Mouse (Mus musculus) intestine, embryonic 14.5 days (tissue): ENCODE measurements at regions not wholly inside any gene's neighbourhood (a gene's known extent, or its start where the extent isn't known, plus 50 kb on each side); places are given as distances from the start of the nearest gene placed in this dataset.

Experiments
- ATAC-seq: fragments of 200-750 bp; cut with Nextera tagmentation; replicated peaks from 2 replicates; pipeline ENCODE4 v1.8.0; 2017; ENCODE audit warnings: low read depth, moderate number of reproducible peaks, moderate TSS enrichment, moderate library complexity; ENCODE audit not compliant: low FRiP score, low TSS enrichment
- DNase-seq: peaks from one replicate; pipeline ENCODE4 v3.0.0-alpha.2; 2018; ENCODE audit warnings: low spot score
- H3K27ac ChIP-seq: fragments of 300-500 bp; sonication (generic); 2 replicates; pipeline ENCODE4 v1.5.1; 2014; ENCODE audit warnings: low read depth, mild to moderate bottlenecking, control low read depth
- H3K27me3 ChIP-seq: fragments of 300-500 bp; sonication (generic); replicated peaks from 2 replicates; pipeline ENCODE4 v1.6.1; 2014; ENCODE audit warnings: low read length, control low read depth; ENCODE audit not compliant: control insufficient read depth, insufficient read depth
- H3K36me3 ChIP-seq: fragments of 300-500 bp; sonication (generic); 2 replicates; pipeline ENCODE4 v1.6.1; 2014; ENCODE audit warnings: low read length, control low read depth; ENCODE audit not compliant: control insufficient read depth, insufficient read depth
- H3K4me1 ChIP-seq: fragments of 300-500 bp; sonication (generic); replicated peaks from 2 replicates; pipeline ENCODE4 v1.6.1; 2014; ENCODE audit warnings: low read length, control low read depth, mixed read lengths; ENCODE audit not compliant: control insufficient read depth, insufficient read depth
- H3K4me2 ChIP-seq: fragments of 300-500 bp; sonication (generic); 2 replicates; pipeline ENCODE4 v1.6.1; 2014; ENCODE audit warnings: low read length
- H3K4me3 ChIP-seq: fragments of 300-500 bp; sonication (generic); 2 replicates; pipeline ENCODE4 v1.5.1; 2014; ENCODE audit warnings: low read depth, low read length, control low read depth, mixed read lengths
- H3K9ac ChIP-seq: fragments of 300-500 bp; sonication (generic); 2 replicates; pipeline ENCODE4 v1.6.1; 2014; ENCODE audit warnings: mild to moderate bottlenecking, low read length
- H3K9me3 ChIP-seq: fragments of 300-500 bp; sonication (generic); 2 replicates; pipeline ENCODE4 v1.6.1; 2016; ENCODE audit warnings: low read length, control low read depth; ENCODE audit not compliant: control insufficient read depth
- WGBS: fragments of 180-500 bp; shearing (Covaris S2); extraction: QIAGEN DNeasy Blood & Tissue Kit; methylation state at CpG from one replicate; pipeline ENCODE4 v1.1.7; 2014; 5-methylcytosine and 5-hydroxymethylcytosine counted together

GRCm38 (mm10) chr8:10910954-10911353 lies 97.3 kb downstream of the Irs2 start:
- H3K27ac ChIP-seq: no peak overlapping the region
- no peaks in the 10 kb centered on the region for H3K27me3 ChIP-seq
- WGBS: 82% methylated on average over 6 of the region's 6 CpGs
- no peaks in the 10 kb centered on the region for H3K36me3 ChIP-seq
- peaks cover 4% of the 10 kb centered on the region; the same call in 1 of the 2 replicates for H3K4me1 ChIP-seq
- no peak overlapping the region for H3K4me2 ChIP-seq
- H3K9me3 ChIP-seq: no peaks in the 10 kb centered on the region
- ATAC-seq (no peak), DNase-seq (no peak)
- H3K4me3 ChIP-seq: no peak overlapping the region
- H3K9ac ChIP-seq: no peak overlapping the region

DNA sequence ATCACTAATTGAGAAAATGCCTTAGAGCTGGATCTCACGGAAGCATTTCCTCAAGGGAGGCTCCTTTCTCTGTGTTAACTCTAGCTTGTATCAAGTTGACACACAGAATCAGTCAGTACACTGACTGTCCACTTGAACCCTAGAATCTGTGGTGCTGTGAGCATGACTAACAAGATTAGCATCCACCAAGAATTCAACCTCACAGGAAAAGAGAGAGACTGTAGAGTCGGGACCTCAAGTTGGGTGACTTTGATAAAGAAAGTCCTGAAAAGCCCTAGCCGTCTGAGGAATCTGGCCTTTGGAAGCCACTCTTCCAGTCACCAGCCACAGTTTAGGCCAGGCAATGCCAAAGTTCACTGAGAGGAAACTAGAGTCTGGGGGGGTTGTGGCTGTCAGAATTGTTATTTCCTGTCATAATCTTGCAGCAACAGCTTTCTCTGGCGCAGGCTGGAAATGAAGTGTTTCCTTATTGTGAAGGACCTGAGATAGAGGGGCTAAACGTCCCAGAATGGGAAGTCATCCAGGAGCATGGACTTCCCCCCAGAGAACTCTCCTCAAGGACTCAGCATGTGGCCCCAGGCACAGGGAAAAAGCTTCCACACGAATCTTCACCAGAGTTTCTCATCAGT lies 97.9 kb downstream of the Irs2 start:
- no peak overlapping the region for H3K9ac ChIP-seq
- no peak overlapping the region for H3K27ac ChIP-seq
- ATAC-seq (no peak), DNase-seq (peak; percentile 51)
- H3K36me3 ChIP-seq: no peaks in the 10 kb centered on the region
- no peaks in the 10 kb centered on the region for H3K27me3 ChIP-seq
- WGBS: 28% methylated on average over 6 of the region's 6 CpGs
- no peak overlapping the region for H3K4me3 ChIP-seq
- H3K4me1 ChIP-seq: peaks cover 4% of the 10 kb centered on the region; the same call in 1 of the 2 replicates
- no peaks in the 10 kb centered on the region for H3K9me3 ChIP-seq
- H3K4me2 ChIP-seq: no peak overlapping the region

- H3K9ac ChIP-seq: no peak overlapping the region
- no peak overlapping the region for H3K27ac ChIP-seq
- no peaks in the 10 kb centered on the region for H3K9me3 ChIP-seq
- peak; percentile 43 for DNase-seq
- no peaks in the 10 kb centered on the region for H3K36me3 ChIP-seq
- H3K4me1 ChIP-seq: peaks cover 4% of the 10 kb centered on the region; the same call in 1 of the 2 replicates
- H3K4me3 ChIP-seq: no peak overlapping the region
- H3K4me2 ChIP-seq: no peak overlapping the region
- no peak for ATAC-seq
- 84% methylated on average over 6 of the region's 6 CpGs for WGBS
- H3K27me3 ChIP-seq: no peaks in the 10 kb centered on the region
Observed at GRCm38 (mm10) chr8:10909155-10909554, 99.1 kb downstream of the Irs2 start.

- Histone ChIP-seq H3K4me2 (no peak overlapping the region), H3K36me3 (no peaks in the 10 kb centered on the region), H3K27ac (no peak overlapping the region), H3K4me3 (no peak overlapping the region), H3K27me3 (no peaks in the 10 kb centered on the region), H3K4me1 (peaks cover 4% of the 10 kb centered on the region; the same call in 1 of the 2 replicates), H3K9ac (no peak overlapping the region), H3K9me3 (no peaks in the 10 kb centered on the region)
- ATAC-seq (no peak), DNase-seq (peak; percentile 44)
- 42% methylated on average over 6 of the region's 6 CpGs for WGBS
Observed at GRCm38 (mm10) chr8:10906353-10906752, 101.9 kb downstream of the Irs2 start.

- 80% methylated on average over 5 of the region's 5 CpGs for WGBS
- Histone ChIP-seq H3K9ac (no peak overlapping the region), H3K27me3 (no peaks in the 10 kb centered on the region), H3K4me3 (no peak overlapping the region), H3K4me2 (no peak overlapping the region), H3K27ac (no peak overlapping the region), H3K36me3 (no peaks in the 10 kb centered on the region), H3K9me3 (no peaks in the 10 kb centered on the region), H3K4me1 (peaks cover 2% of the 10 kb centered on the region; the same call in 1 of the 2 replicates)
- DNase-seq (no peak), ATAC-seq (no peak)
Observed at GRCm38 (mm10) chr8:10905761-10906160, 102.5 kb downstream of the Irs2 start.

- ATAC-seq (no peak), DNase-seq (peak; percentile 41)
- Histone ChIP-seq H3K36me3 (no peaks in the 10 kb centered on the region), H3K9ac (no peak overlapping the region), H3K9me3 (no peaks in the 10 kb centered on the region), H3K27ac (no peak overlapping the region), H3K4me2 (no peak overlapping the region), H3K4me3 (no peak overlapping the region), H3K27me3 (no peaks in the 10 kb centered on the region), H3K4me1 (peaks cover 12% of the 10 kb centered on the region)
- WGBS: 74% methylated on average over 2 of the region's 2 CpGs
Observed at GRCm38 (mm10) chr8:10903957-10904356, 104.3 kb downstream of the Irs2 start.

GRCm38 (mm10) chr8:10901954-10902353 lies 106.3 kb downstream of the Irs2 start:
- no peak overlapping the region for H3K4me3 ChIP-seq
- no peaks in the 10 kb centered on the region for H3K9me3 ChIP-seq
- H3K9ac ChIP-seq: no peak overlapping the region
- peaks cover 14% of the 10 kb centered on the region for H3K4me1 ChIP-seq
- ATAC-seq (no peak), DNase-seq (no peak)
- 90% methylated on average over 4 of the region's 4 CpGs for WGBS
- H3K27me3 ChIP-seq: no peaks in the 10 kb centered on the region
- no peak overlapping the region for H3K27ac ChIP-seq
- H3K4me2 ChIP-seq: no peak overlapping the region
- no peaks in the 10 kb centered on the region for H3K36me3 ChIP-seq

DNA sequence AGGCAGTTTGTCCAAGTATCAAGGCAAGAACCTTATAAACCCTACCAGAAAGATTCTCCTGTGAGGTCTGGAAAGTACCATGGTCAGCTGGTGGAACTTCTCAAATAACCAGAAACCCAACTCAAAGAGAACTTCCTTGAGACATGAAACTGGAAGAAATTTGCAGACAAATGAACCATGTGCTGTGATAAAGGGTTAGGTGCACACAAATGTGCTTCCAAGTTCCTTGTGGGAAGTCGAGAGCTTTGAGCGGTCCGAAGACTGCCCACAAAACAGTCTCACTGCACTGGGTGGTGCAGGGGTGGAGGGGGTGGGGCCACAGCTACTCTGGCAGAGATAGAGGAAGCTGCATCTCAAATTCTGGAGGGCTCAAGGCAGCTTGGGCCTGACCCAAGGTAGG lies 107.2 kb downstream of the Irs2 start:
- no peak for ATAC-seq
- H3K36me3 ChIP-seq: no peaks in the 10 kb centered on the region
- H3K27me3 ChIP-seq: no peaks in the 10 kb centered on the region
- no peak overlapping the region for H3K4me3 ChIP-seq
- no peaks in the 10 kb centered on the region for H3K9me3 ChIP-seq
- DNase-seq: peak; percentile 45
- H3K9ac ChIP-seq: no peak overlapping the region
- 70% methylated on average over 3 of the region's 3 CpGs for WGBS
- no peak overlapping the region for H3K27ac ChIP-seq
- peaks cover 14% of the 10 kb centered on the region for H3K4me1 ChIP-seq
- H3K4me2 ChIP-seq: no peak overlapping the region

GRCm38 (mm10) chr8:10899581-10900155 lies 108.6 kb downstream of the Irs2 start:
- 8% methylated on average over 17 of the region's 17 CpGs for whole genome bisulfite sequencing
- Histone ChIP-seq H3K27ac (no peak overlapping the region), H3K36me3 (no peaks in the 10 kb centered on the region), H3K4me1 (peaks cover 14% of the 10 kb centered on the region), H3K4me3 (no peak overlapping the region), H3K9me3 (no peaks in the 10 kb centered on the region), H3K27me3 (no peaks in the 10 kb centered on the region), H3K9ac (no peak overlapping the region), H3K4me2 (peak overlapping the region; percentile 44)
- ATAC-seq (0 out of 2 replicates have a peak, but pooled peaks have one; percentile 15), DNase-seq (peak; percentile 52)
